Mouse (Mus musculus) kidney, adult 18-20 months (tissue): Measurements from ENCODE around the gene Nek10.
"Not testable (repeated sequence)": the region's sequence is repeated elsewhere in the genome, so short reads cannot be mapped to it uniquely, and the experiment has no call there.

ENCODE experiments used
- DNase-seq: peaks from one replicate; pipeline ENCODE4 v3.0.0; 2021

The Nek10 gene

DNA sequence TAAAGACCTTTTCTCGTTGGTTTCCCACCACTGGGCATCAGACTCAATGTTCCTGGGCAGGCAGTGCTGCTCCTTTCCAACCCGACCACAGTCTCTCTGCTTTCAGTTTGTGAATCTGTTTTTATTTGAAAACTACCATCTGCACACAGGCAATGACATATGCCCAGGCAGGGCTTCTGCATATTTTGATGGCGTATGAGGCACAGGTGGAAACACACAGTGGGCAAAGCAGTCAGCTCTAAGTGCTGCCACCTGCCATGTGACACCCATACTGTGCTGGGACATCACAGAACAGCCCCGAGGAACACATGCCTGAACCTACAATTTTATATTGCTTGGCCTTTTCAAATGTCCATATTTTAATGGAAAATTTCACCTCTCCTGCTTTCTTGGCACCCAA is 68.5 kb downstream of the Nek10 start:
- DNase-seq = no peak

DNA sequence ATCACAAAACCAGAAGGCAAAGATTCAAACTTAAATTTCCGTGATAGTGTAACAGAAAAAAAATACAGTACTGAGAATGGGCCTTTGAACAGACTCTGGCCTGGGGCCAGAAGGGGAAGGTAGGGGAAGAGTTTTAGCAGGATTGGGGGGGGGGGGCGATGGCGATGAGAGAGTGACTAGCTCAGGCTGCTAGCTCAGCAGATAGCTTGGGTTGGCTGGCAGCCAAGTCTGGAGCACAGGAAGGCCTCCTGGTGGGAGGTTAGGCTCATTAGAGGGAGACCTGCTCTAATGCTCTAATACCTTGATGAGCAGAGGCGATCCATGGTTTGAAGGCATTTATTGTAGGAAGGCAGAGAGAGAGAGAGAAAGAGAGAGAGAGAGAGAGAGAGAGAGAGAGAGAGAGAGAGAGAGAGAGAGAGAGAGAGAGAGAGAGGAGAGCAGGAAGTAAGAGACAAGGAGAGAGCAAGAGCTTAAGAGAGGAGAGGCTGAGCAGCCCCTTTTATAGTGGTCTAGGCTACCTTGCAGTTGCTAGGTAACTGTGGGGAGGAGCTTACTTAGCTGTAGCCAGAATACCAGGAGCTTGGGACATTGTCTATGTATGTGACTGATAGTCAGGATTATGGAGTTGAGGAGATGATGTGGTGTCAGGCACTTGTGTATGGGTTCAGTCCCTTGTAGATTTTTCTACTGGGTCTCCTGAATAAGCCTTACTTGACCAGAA is 90.9 kb downstream of the Nek10 start:
- peak; percentile 9 for DNase-seq

- no peak for DNase-seq
Measured at GRCm38 (mm10) chr14:14894776-14895175, 91.6 kb downstream of the Nek10 start.

DNA sequence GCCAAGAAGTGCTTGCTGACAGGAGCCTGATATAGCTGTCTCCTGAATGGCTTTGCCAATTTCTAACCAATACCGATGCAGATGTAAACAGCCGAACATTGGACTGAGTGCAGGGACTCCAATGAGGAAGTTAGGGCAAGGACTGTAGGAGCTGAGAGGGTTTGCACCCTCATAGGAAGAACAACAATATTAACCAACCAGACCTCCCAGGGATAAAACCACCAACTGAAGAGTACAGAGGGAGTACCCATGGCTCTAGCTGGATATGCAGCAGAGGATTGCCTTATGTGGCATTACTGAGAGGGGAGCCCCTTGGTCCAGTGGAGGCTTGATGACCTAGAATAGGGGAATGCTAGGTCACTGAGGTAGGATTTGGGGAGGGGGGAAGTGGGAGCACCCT is 92.1 kb downstream of the Nek10 start:
- no peak for DNase-seq

GRCm38 (mm10) chr14:14896399-14897136 is 93.4 kb downstream of the Nek10 start:
- DNase-seq = no peak

GRCm38 (mm10) chr14:14904750-14905529 is 101.7 kb downstream of the Nek10 start:
- peak; percentile 60 for DNase-seq

GRCm38 (mm10) chr14:14905530-14905852 is 102.3 kb downstream of the Nek10 start:
- no peak for DNase-seq

DNA sequence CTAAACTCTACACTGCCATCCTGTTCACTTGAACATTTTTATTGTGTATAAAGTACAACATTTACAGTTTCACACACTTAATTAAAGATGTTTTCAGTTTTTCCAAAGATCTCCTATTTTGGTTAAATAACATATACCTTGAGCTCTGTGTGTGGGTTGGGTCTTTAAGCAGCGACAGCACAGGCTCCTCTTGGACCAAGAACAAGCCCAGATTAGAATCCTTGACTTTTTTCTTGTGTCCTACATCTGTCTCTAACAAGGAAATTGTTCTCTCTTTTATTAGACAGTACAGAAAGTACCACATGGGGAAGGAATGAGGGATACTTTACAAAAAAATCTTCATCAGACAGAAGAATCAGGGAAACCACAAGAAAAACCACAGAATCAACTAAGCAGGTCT is 122.4 kb downstream of the Nek10 start:
- DNase-seq = no peak

- DNase-seq = no peak
Measured at GRCm38 (mm10) chr14:14927559-14927958, 124.3 kb downstream of the Nek10 start.

- no peak for DNase-seq
Measured at GRCm38 (mm10) chr14:14934977-14935376, 131.8 kb downstream of the Nek10 start.

GRCm38 (mm10) chr14:14945930-14946329 is 142.7 kb downstream of the Nek10 start:
- no peak for DNase-seq

DNA sequence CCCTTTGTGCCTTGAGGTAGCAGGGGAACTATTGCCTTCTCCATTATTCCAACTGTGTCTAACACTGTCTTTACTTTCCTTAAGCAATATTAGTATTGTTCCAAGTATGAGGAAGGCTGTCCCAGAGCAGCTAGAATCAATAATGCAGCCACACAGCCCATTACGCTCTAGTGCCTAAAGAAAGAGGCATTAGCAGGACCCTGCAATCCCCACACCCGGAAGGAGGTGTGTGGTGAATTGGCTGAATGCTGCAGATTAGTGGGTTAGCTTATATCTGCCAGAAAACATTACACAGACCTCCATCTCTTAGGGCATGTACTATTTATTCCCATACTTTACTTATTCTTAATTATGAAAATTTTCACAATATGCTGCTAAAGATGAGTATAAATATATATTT is 145.8 kb downstream of the Nek10 start:
- no peak for DNase-seq

DNA sequence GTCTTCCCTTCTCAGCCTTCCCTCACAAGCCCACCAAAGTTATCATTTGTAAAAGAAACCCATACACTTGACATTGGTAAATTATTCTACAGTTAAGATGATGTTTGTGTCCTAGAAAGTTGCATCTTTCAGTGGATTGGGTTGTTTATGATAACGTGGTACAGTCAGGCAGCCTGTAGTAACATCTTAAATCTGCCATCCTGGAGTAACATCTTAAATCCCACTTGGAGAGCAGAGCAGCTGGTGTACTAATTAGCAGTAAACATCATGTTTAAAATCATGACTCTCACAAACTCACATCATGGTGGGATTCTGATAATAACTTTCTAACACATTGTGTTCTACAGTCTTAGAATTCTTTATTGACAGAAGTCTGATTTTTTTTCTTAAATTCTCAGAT is 148.6 kb downstream of the Nek10 start:
- no peak for DNase-seq

DNA sequence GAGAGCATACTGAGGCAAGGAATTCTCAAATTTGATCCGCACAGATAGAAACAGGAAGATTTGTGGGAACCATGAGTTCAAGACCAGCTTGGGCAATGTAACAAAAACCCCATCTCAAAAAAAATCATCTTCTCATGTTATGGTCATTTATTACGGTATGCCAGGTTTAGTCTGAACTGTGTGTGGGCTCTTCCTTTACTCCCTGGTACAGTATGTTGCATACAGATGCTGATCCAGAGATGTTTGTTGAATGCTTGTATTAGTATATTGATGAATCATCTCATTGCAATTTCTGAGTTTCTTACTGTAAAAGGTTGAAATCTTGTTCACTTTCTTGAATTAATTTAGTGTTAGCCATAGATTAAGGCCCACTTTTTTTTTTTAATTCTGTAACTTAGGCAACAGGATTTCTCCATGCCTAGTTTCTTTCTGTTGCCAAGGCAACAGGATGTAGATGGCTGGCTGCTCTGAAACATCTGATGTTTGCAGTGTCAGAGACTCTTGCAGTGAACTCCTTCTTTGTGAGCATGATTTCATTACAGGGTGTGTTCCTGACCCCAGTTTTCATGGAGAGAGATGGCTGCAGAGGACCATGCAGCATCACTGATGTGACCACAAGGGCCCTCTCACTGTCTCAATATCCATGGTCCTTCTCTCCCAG is 156.7 kb downstream of the Nek10 start:
- DNase-seq = no peak

DNA sequence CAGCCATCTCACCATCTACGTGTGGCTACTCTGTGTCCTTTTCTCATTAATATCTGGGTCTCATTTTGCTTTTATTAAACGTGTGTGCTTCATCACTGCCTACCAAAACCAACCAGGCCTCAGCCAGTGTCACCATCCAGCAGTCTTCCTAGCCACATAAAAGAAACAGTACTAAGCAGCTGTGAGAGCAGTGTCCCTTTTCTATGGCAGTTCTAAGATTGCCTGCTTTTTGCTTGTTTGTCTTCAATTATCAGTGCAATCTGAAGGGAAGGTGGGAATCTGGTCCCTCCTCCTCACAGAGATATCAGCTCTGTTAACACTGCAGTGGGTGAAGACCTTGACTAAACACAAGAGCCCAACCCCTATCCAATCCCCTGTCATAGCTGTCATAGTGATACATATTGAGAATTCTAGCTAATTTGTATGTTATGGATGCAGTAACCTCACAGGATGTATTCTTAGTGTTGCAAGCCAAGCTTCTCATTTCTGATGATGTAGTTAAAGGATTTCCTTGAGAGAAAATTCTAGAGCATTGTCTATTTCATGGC is 157.3 kb downstream of the Nek10 start:
- no peak for DNase-seq

DNA sequence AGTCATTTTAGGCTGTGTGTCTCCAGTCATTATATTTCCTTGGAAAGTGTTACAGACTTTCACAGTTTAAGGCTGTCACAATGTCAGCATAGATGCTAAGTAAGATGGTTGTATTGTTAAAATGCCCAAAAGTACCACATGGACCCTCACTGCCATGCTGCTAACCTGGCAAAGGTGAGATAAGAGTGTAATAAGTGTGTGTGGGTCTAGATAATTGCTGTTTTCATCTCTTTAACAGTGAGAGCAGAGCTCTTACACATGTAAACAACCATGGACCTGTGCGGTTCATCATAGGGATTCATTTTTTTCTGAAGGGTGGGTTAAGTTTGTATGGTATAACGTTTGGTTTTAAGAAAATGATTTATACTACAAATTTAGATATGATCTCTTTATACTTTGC is 167.4 kb downstream of the Nek10 start:
- DNase-seq = no peak

DNA sequence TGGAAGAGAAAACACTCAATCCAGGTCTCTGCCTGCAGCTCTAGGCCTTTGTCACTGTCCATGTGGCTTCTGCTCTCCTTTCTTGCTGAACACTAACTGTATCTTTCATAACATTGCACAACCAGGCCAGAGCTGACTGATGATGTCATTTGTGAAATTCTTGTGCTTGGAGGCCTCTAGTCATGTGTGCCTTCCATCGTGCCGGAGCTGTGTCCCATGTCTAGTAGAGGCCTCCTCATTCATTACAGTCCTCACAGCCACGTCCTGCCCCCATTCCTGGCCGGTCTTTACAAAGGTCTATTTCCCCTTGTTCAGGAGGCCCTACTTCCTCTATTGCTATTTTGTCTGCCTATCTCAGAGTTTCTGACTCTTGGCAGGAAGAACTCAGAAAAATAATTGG is 167.8 kb downstream of the Nek10 start:
- DNase-seq = no peak

GRCm38 (mm10) chr14:14974156-14974555 is 170.9 kb downstream of the Nek10 start:
- DNase-seq = no peak

GRCm38 (mm10) chr14:14984106-14984505 is 180.9 kb downstream of the Nek10 start:
- not testable (repeated sequence) for DNase-seq

- peak; percentile 51 for DNase-seq
Measured at GRCm38 (mm10) chr14:14984710-14985647, 181.8 kb downstream of the Nek10 start.

DNA sequence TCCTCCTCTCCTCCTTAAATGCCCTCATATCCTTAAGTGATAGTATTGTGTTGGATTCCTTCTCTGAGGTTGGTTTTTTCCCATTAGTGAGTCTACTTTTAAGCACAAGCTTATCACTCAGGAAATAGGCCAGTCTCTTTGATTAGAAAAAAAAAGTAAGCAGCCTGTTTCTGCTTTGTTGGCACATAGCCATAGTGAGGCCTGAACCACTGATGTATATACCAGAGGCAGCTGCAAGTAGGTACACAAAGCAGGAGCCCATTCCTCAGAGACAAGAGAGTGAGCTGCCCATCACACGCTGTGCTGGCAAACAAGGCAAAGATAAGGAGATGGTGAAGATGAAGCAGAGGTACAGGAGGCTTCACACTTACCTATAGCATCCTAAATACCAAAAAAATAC is 184.2 kb downstream of the Nek10 start:
- DNase-seq = no peak

- no peak for DNase-seq
Measured at GRCm38 (mm10) chr14:14991642-14992041, 188.4 kb downstream of the Nek10 start.
